Mouse (Mus musculus) liver, adult 2 months (tissue): ENCODE data around the gene Sox15. TPM values are rescaled to one million over a fixed set of nuclear protein-coding genes. Genes with fewer than 3 reads are reported as not detected.

Experiments used
- DNase-seq: peaks from one replicate; pipeline ENCODE4 v3.0.0-alpha.2; 2011; ENCODE audit warnings: low read depth, low spot score; ENCODE audit errors: extremely low read depth
- H3K27ac ChIP-seq: fragments of 200-500 bp; replicated peaks from 2 replicates; pipeline ENCODE4 v1.5.1; 2012; ENCODE audit warnings: low read depth, mild to moderate bottlenecking, control low read depth, inconsistent platforms, low read length; ENCODE audit not compliant: insufficient read depth
- H3K27me3 ChIP-seq: fragments of 200-500 bp; 2 replicates; pipeline ENCODE4 v1.6.1; 2012; ENCODE audit warnings: mild to moderate bottlenecking, moderate library complexity, low read length, inconsistent platforms; ENCODE audit not compliant: control insufficient read depth, insufficient read depth
- H3K36me3 ChIP-seq: fragments of 200-500 bp; 2 replicates; pipeline ENCODE4 v1.6.1; 2012; ENCODE audit warnings: low read length, inconsistent platforms; ENCODE audit not compliant: control insufficient read depth, insufficient read depth
- H3K4me1 ChIP-seq: fragments of 200-500 bp; 2 replicates; pipeline ENCODE4 v1.6.1; 2011; ENCODE audit warnings: low read length; ENCODE audit not compliant: control insufficient read depth, insufficient read depth
- H3K4me3 ChIP-seq: fragments of 200-500 bp; 2 replicates; pipeline ENCODE4 v1.5.1; 2011; ENCODE audit warnings: low read depth, mild to moderate bottlenecking, control low read depth, low read length, moderate library complexity; ENCODE audit not compliant: insufficient read depth
- H3K79me2 ChIP-seq: fragments of 200-500 bp; 2 replicates; pipeline ENCODE4 v1.6.1; 2012; ENCODE audit warnings: inconsistent platforms, mild to moderate bottlenecking, low read length, moderate library complexity; ENCODE audit not compliant: control insufficient read depth, insufficient read depth
- H3K9ac ChIP-seq: fragments of 200-500 bp; 2 replicates; pipeline ENCODE4 v1.6.1; 2012; ENCODE audit warnings: low read depth, mild to moderate bottlenecking, control low read depth, inconsistent platforms, low read length
- CTCF ChIP-seq: fragments of 200-500 bp; IDR thresholded peaks from 2 replicates; pipeline ENCODE4 v1.5.1; 2011; ENCODE audit warnings: low read depth, low read length, control low read depth
- POLR2A ChIP-seq: fragments of 200-500 bp; IDR thresholded peaks from 2 replicates; pipeline ENCODE4 v1.6.1; 2011; ENCODE audit warnings: low read length, control low read depth; ENCODE audit not compliant: insufficient read depth; ENCODE audit errors: extremely low read depth
- WGBS: fragments of 180-500 bp; shearing (Covaris S2); methylation state at CpG from one replicate; pipeline ENCODE4 v1.1.7; 2018; 5-methylcytosine and 5-hydroxymethylcytosine counted together
- polyA plus RNA-seq: library from polyadenylated mRNA; depleted of rRNA; stranded (reverse); fragments of >200 nt; gene quantifications from 2 replicates; pipeline ENCODE4 v1.2.3, GENCODE M21; 2012
- total RNA-seq: library from RNA; depleted of rRNA; stranded (reverse); fragments of >200 nt; gene quantifications from 2 replicates; pipeline ENCODE4 v1.2.3, GENCODE M21; 2014

Gene Sox15
- total and polyA plus RNA-seq, 2 experiments: 0.21 TPM; not detected in 1

DNA sequence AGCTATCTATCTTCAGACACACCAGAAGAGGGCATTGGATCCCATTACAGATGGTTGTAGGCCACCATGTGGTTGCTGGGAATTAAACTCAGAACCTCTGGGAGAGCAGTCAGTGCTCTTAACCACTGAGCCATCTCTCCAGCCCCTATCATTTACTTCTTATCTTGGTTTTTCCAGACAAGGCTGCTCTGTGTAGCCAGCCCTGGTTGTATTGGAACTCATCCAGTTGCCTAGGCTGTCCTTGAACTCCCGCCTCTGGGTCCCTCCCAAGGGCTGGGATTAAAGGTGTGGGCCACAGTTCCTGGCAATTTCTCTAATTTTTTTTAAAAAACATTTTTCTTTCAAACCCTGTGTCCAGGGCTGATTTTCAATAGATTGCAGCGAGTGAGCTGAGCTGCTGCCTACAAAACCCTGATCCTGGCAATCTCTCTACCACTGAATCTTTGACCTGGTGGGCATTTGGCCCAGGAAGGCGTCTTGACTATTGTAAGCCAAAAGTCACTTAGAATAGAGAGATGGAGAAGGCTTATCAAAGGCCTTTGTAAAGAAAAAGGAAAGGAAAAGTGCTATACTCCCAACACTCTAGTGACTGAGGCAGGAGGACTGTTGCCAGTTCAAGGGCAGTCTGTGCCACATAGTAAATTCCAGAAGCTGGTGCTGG is 6.2 kb downstream of the Sox15 start:
- H3K4me1 ChIP-seq: peaks cover 9% of the 10 kb centered on the region
- peak; percentile 72 for DNase-seq
- H3K79me2 ChIP-seq: no peaks in the 10 kb centered on the region; the same call in 1 of the 2 replicates
- H3K36me3 ChIP-seq: no peaks in the 10 kb centered on the region
- H3K4me3 ChIP-seq: peak overlapping the region; percentile 65
- peak overlapping the region; percentile 79; the same call in 1 of the 2 replicates for H3K9ac ChIP-seq
- WGBS: 20% methylated on average over 3 of the region's 3 CpGs
- H3K27ac ChIP-seq: peak overlapping the region; percentile 87
- TF ChIP-seq POLR2A: no peak
- TF ChIP-seq CTCF: no peak
- no peaks in the 10 kb centered on the region for H3K27me3 ChIP-seq

- Histone ChIP-seq H3K36me3 (peaks cover 3% of the 10 kb centered on the region; the same call in 1 of the 2 replicates), H3K4me3 (peak within 1 kb of the TSS; percentile 65), H3K27ac (peak within 1 kb of the TSS; percentile 87), H3K4me1 (peaks cover 9% of the 10 kb centered on the region), H3K79me2 (no peaks in the 10 kb centered on the region; the same call in 1 of the 2 replicates), H3K27me3 (no peaks in the 10 kb centered on the region), H3K9ac (peak within 1 kb of the TSS; percentile 79)
- peak; percentile 83 for DNase-seq
- WGBS: under 1% methylated on average over 48 of the region's 48 CpGs
- TF ChIP-seq CTCF (peak; percentile 53), POLR2A (peak; percentile 82; the same call in 1 of the 2 replicates)
These were observed 7.3 kb downstream of the Sox15 start, which contains the start of gene Mpdu1 for GRCm38 (mm10) chr11:69662213-69662966. Gene Mpdu1 (minus strand): TSS chr11:69662642.

GRCm38 (mm10) chr11:69662967-69663671 is 8.0 kb downstream of the Sox15 start:
- DNase-seq: peak; percentile 44
- H3K79me2 ChIP-seq: no peaks in the 10 kb centered on the region; the same call in 1 of the 2 replicates
- H3K4me1 ChIP-seq: peaks cover 9% of the 10 kb centered on the region
- peaks cover 10% of the 10 kb centered on the region; the same call in 1 of the 2 replicates for H3K36me3 ChIP-seq
- peak overlapping the region; percentile 65 for H3K4me3 ChIP-seq
- TF ChIP-seq POLR2A (no peak), CTCF (no peak)
- peak overlapping the region; percentile 70 for H3K27ac ChIP-seq
- peak overlapping the region; percentile 28 for H3K9ac ChIP-seq
- H3K27me3 ChIP-seq: no peaks in the 10 kb centered on the region
- WGBS: 65% methylated on average over 13 of the region's 13 CpGs

DNA sequence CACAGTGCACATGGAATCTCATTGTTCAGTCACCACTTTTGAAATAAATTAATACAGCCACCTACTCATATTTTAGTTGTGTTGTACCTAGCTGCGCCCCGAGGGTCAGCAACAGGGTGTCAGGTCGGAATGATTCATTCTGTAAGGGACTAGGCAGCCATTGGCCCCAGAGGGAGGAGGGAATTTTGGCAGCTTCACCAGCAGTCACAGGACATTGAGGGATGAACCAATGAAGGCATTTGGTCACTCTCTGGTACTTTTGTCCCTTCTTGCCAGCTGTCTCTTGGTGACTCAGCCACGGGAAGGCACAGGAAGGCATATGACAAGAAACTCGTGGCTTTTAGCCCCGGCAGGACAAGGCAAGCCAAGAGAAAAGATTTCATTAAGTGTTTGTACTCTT is 8.7 kb downstream of the Sox15 start:
- Histone ChIP-seq H3K27me3 (no peaks in the 10 kb centered on the region), H3K4me3 (no peak overlapping the region), H3K4me1 (peaks cover 9% of the 10 kb centered on the region), H3K9ac (no peak overlapping the region), H3K79me2 (no peaks in the 10 kb centered on the region; the same call in 1 of the 2 replicates), H3K36me3 (peaks cover 16% of the 10 kb centered on the region), H3K27ac (peak overlapping the region; percentile 17)
- 41% methylated on average over 6 of the region's 6 CpGs for WGBS
- TF ChIP-seq CTCF: no peak
- no peak for TF ChIP-seq POLR2A
- peak; percentile 68 for DNase-seq

DNA sequence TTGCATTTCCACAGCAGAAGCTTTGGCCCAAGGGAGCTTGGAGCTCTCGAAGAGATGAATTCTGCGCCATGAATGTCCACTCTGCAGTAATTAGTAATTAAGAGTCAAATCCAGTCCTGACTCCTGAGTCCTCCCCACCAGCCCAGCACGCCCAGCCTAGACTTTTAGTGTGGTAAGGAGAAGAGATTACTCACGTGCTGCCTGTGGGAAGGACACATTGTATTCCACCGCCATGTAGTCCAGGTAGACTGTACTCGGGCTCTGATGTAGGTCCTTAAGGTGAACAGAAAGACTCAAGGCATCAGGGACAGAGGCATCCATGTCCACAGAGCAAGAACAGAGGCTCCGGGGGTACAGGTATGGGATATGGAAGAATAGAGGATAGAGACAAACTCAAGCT is 9.7 kb downstream of the Sox15 start:
- WGBS: 87% methylated on average over 7 of the region's 7 CpGs
- Histone ChIP-seq H3K79me2 (no peaks in the 10 kb centered on the region; the same call in 1 of the 2 replicates), H3K9ac (no peak overlapping the region), H3K4me1 (peaks cover 9% of the 10 kb centered on the region), H3K4me3 (no peak overlapping the region), H3K36me3 (peaks cover 26% of the 10 kb centered on the region), H3K27ac (no peak overlapping the region), H3K27me3 (no peaks in the 10 kb centered on the region)
- DNase-seq: no peak
- no peak for TF ChIP-seq POLR2A
